In the genomic region with DNA sequence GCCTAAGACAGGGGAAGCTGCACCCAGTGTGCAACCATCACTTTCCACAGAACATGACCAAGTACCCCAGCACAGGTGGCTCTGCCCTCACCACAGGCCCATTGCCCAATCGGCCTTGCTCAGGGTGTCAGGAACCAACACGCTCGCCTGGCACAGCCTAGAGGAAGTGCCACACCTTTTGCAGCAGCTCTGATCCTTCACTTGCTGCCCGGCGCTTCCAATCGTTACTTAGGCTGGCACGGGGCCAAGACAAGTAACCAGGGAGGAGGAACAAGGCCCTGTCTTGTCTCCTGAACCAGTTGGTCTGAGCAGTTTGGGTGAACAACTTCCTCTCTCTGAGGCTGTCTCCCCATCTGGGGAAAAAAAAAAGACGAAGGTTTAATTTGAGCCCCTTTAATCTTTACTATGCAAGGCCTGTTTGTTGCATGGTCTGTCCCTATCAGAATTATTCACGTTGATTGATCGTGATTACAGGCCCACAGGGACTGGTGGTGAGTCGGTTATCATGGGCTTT, we compare ENCODE assay signal across 1 mouse cellular context.
TF ChIP-seq lines count a peak whose summit lies in the region.

No protein-coding gene starts in this region.

TF ChIP-seq in MEL, 35 proteins besides CTCF, POLR2A, EP300 and RAD21 (continued from another document):
- TF ChIP-seq NELFE (IDR thresholded peaks at IDR 0.05; ENCODE audit: low read depth, low read length) = no peak
- 0 out of 2 replicates have a peak, but pooled peaks have one; percentile 17 for TF ChIP-seq NRF1 (IDR thresholded peaks at IDR 0.05; ENCODE audit: insufficient read depth, low read depth, low read length, poor library complexity, severe bottlenecking)
- TF ChIP-seq MAX (IDR thresholded peaks at IDR 0.05; ENCODE audit: low read length) = peak; percentile 62
- peak; percentile 76 for TF ChIP-seq ETS1 (IDR thresholded peaks at IDR 0.05; ENCODE audit: low read depth, low read length)
- TF ChIP-seq ZNF384 (IDR thresholded peaks at IDR 0.05; ENCODE audit: low read depth, low read length) = peak; percentile 95
- no peak for TF ChIP-seq MAZ (IDR thresholded peaks at IDR 0.05; ENCODE audit: low read depth, low read length)
- TF ChIP-seq JUND (IDR thresholded peaks at IDR 0.05; ENCODE audit: low read depth, low read length) = peak; percentile 14; the same call in 1 of the 2 replicates
- peak; percentile 88 for TF ChIP-seq MXI1 (IDR thresholded peaks at IDR 0.05; ENCODE audit: low read depth, low read length)
- TF ChIP-seq SIN3A (IDR thresholded peaks at IDR 0.05; ENCODE audit: low read length) = peak; percentile 86
- peak; percentile 50; the same call in 1 of the 2 replicates for TF ChIP-seq ELF1 (IDR thresholded peaks at IDR 0.05; ENCODE audit: low read depth, low read length)
- TF ChIP-seq TBP (IDR thresholded peaks at IDR 0.05; ENCODE audit: low read depth, low read length) = no peak; the same call in 1 of the 2 replicates
- 0 out of 2 replicates have a peak, but pooled peaks have one; percentile 47 for TF ChIP-seq HCFC1 (IDR thresholded peaks at IDR 0.05; ENCODE audit: low read depth, low read length)
- peak; percentile 69 for TF ChIP-seq RCOR1 (IDR thresholded peaks at IDR 0.05; ENCODE audit: low read depth, low read length)
- TF ChIP-seq GATA1 (IDR thresholded peaks at IDR 0.05; ENCODE audit: low read depth, low read length) = peak; percentile 78
- no peak for TF ChIP-seq ZMIZ1 (IDR thresholded peaks at IDR 0.05; ENCODE audit: low read depth, low read length)
